Mouse (Mus musculus) lung, embryonic 16.5 days (tissue): ENCODE data around the gene Evi2. TPM values are rescaled to one million over a fixed set of nuclear protein-coding genes. Genes with fewer than 3 reads are reported as not detected.

Experiments
- ATAC-seq: fragments of 200-750 bp; cut with Nextera tagmentation; 2 replicates; pipeline ENCODE4 v1.8.0; 2017; ENCODE audit warnings: low read depth, mild to moderate bottlenecking, moderate library complexity
- H3K27ac ChIP-seq: fragments of 300-500 bp; sonication (generic); 2 replicates; pipeline ENCODE4 v1.5.1; 2014; ENCODE audit warnings: mild to moderate bottlenecking, control low read depth, low read length
- H3K27me3 ChIP-seq: fragments of 300-500 bp; sonication (generic); 2 replicates; pipeline ENCODE4 v1.6.1; 2014; ENCODE audit warnings: low read depth, low read length, mixed read lengths; ENCODE audit not compliant: control insufficient read depth, insufficient read depth
- H3K36me3 ChIP-seq: fragments of 300-500 bp; sonication (generic); 2 replicates; pipeline ENCODE4 v1.6.1; 2014; ENCODE audit warnings: low read length; ENCODE audit not compliant: control insufficient read depth, insufficient read depth
- H3K4me1 ChIP-seq: fragments of 300-500 bp; sonication (generic); replicated peaks from 2 replicates; pipeline ENCODE4 v1.6.1; 2014; ENCODE audit warnings: low read length, mixed read lengths; ENCODE audit not compliant: control insufficient read depth, insufficient read depth
- H3K4me2 ChIP-seq: fragments of 300-500 bp; sonication (generic); 2 replicates; pipeline ENCODE4 v1.6.1; 2014; ENCODE audit warnings: low read depth, low read length, control low read depth
- H3K4me3 ChIP-seq: fragments of 300-500 bp; sonication (generic); 2 replicates; pipeline ENCODE4 v1.5.1; 2014; ENCODE audit warnings: mild to moderate bottlenecking, low read length, control low read depth
- H3K9ac ChIP-seq: fragments of 300-500 bp; sonication (generic); 2 replicates; pipeline ENCODE4 v1.6.1; 2014; ENCODE audit warnings: low read length, control low read depth
- H3K9me3 ChIP-seq: fragments of 300-500 bp; sonication (generic); 2 replicates; pipeline ENCODE4 v1.6.1; 2016; ENCODE audit warnings: low read length; ENCODE audit not compliant: control insufficient read depth
- WGBS: fragments of 180-500 bp; shearing (Covaris S2); extraction: QIAGEN DNeasy Blood & Tissue Kit; methylation state at CpG from one replicate; pipeline ENCODE4 v1.1.7; 2014; 5-methylcytosine and 5-hydroxymethylcytosine counted together
- polyA plus RNA-seq: library from polyadenylated mRNA; unstranded; fragments of >200 nt; fragmentation: Nextera tagmentation; extraction: Ambion mirVana; gene quantifications from 2 replicates; pipeline ENCODE4 v1.2.1, GENCODE M21; 2015

Evi2 gene
- polyA plus RNA-seq, 1 experiment from 2014 or later, result 0.84 TPM

DNA sequence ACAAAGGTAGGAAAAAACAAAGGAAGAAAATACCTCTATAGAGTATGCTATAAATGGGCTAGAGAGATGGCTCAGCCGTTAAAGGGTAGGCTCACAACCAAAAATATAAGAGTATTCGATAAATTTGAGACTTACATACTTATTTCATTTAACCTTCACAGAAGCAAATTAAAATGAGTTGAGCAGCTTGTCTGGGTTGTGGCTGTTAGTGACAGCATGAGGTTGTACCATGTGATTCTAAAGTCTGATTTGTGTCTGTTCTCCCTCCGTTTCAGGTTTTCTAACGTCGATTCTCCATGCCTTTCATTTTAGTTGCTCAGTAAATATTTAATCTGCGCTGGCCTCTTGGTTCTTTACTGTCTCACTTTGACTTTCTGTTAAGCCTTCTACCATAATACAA, 11.1 kb downstream of the Evi2 start:
- Histone ChIP-seq H3K36me3 (no peaks in the 10 kb centered on the region), H3K4me2 (no peak overlapping the region), H3K27me3 (no peaks in the 10 kb centered on the region), H3K4me1 (peaks cover 4% of the 10 kb centered on the region; the same call in 1 of the 2 replicates), H3K4me3 (no peak overlapping the region), H3K9me3 (no peaks in the 10 kb centered on the region), H3K9ac (no peak overlapping the region), H3K27ac (no peak overlapping the region)
- WGBS, result 73% methylated on average over 6 of the region's 6 CpGs
- no peak for ATAC-seq

DNA sequence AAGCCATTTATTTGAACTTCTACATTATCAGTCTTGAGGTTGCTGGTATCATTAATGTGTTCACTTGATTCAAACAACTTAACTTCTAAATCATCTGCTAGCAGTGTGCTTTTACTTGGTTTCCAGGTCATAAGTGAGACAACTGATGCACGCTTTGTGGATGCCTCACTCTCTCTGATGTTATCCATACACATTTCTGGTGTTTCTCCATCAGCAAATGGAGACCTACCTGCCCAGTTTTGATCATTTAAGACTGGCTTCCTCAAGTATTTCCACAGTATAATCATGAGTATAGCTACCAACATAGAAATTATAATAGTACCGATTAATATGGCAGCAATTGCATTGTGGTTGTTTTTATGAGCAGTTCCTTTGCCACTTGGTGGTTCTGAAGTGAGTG, 14.6 kb downstream of the Evi2 start:
- WGBS, result 98% methylated on average over 2 of the region's 2 CpGs
- Histone ChIP-seq H3K4me1 (peaks cover 4% of the 10 kb centered on the region; the same call in 1 of the 2 replicates), H3K27me3 (no peaks in the 10 kb centered on the region), H3K9ac (no peak overlapping the region), H3K9me3 (no peaks in the 10 kb centered on the region), H3K4me2 (no peak overlapping the region), H3K4me3 (no peak overlapping the region), H3K27ac (no peak overlapping the region), H3K36me3 (no peaks in the 10 kb centered on the region)
- ATAC-seq, result no peak

DNA sequence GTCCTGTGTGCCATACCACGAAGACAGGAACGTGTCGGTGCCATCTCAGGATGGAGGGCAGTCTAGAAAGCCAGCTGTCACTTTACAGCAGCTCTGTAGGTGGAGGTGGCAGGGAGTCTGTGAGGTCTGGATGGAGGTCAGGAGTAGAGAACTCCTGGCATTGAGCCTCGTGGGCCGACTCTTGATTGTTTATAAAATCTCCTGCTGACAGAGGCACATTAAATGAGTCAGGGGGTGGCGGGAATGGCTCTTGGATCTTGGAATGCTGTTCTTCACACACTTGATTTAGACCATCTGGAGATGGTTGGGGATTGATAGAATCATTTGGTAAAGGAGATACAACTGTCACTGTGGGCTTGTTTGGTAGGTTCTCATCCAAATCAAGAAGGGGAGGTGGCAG, 15.1 kb downstream of the Evi2 start:
- no peaks in the 10 kb centered on the region for H3K27me3 ChIP-seq
- no peak overlapping the region for H3K4me3 ChIP-seq
- no peaks in the 10 kb centered on the region for H3K36me3 ChIP-seq
- 45% methylated on average over 6 of the region's 6 CpGs for WGBS
- H3K9ac ChIP-seq, result no peak overlapping the region
- no peaks in the 10 kb centered on the region for H3K9me3 ChIP-seq
- H3K4me2 ChIP-seq, result no peak overlapping the region
- no peak overlapping the region for H3K27ac ChIP-seq
- ATAC-seq, result no peak
- peaks cover 4% of the 10 kb centered on the region; the same call in 1 of the 2 replicates for H3K4me1 ChIP-seq

DNA sequence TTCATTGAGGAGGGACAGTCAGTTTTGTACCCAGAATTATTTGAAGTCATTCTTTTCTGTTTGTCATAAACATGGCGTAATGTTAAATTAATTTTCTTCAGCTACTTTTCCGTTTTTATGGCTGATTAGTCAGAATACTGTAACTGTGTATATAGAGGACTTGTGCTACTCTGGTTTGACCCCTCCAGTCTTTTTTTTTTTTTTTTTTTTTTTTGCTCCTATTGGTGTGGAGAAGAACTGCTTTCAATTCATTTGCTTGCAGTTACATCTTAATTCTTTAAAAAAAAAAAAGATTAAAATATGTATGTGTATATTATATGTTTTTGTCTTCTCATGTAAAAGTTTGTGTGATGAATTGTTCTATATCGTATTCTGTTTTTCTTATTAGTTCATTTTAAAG, 18.4 kb downstream of the Evi2 start:
- no peak overlapping the region for H3K27ac ChIP-seq
- ATAC-seq, result no peak
- no peak overlapping the region for H3K9ac ChIP-seq
- no peaks in the 10 kb centered on the region for H3K27me3 ChIP-seq
- H3K4me2 ChIP-seq, result no peak overlapping the region
- WGBS, result 84% methylated on average over 3 of the region's 3 CpGs
- H3K9me3 ChIP-seq, result no peaks in the 10 kb centered on the region
- no peaks in the 10 kb centered on the region for H3K36me3 ChIP-seq
- no peak overlapping the region for H3K4me3 ChIP-seq
- peaks cover 4% of the 10 kb centered on the region; the same call in 1 of the 2 replicates for H3K4me1 ChIP-seq

DNA sequence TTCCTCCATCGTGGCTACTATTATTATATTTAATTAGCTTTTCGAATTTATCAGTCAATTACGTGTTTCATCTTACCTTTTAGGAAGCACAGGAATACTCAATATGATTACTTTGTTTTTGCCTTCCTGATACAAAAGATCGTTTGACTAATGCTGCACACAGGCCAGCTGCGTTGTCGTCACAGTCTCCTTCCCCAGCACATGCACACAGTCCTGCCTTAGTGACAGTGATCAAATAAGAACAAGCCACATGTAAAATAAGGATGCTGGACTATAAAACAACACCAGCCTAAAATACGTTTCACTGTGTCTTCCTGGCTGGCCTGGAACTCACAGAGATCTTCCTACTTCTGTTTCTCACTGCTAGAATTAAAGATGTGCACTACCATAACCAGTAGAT, 25.9 kb downstream of the Evi2 start:
- Histone ChIP-seq H3K9ac (no peak overlapping the region), H3K36me3 (no peaks in the 10 kb centered on the region), H3K4me1 (no peaks in the 10 kb centered on the region), H3K27ac (no peak overlapping the region), H3K9me3 (no peaks in the 10 kb centered on the region), H3K4me3 (no peak overlapping the region), H3K27me3 (no peaks in the 10 kb centered on the region), H3K4me2 (no peak overlapping the region)
- ATAC-seq, result no peak
- WGBS, result 86% methylated on average over 7 of the region's 7 CpGs

DNA sequence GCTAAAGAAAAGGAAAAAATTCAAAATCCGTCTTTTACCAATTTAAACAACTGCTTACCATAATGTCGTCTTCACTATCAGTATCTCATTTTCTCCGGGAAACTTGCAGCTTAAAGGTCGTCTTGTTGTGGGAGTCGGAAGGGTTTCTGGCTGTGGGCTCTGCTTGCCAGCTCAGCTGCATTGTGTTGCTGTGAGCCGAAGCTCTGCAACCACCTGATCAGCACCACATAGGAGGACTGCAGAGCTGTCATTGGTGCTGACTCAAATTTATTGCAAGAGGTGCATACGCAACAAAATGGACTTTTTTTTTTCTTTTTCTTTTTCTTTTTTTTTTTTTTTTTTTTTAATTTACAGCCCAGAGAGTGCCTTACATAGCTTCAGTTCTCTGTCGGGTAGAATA, 26.5 kb downstream of the Evi2 start, which contains the start of gene Omg:
Gene Omg, minus strand, starts transcription at position 240 of the 400 bp plus-strand sequence.
- WGBS, result 63% methylated on average over 8 of the region's 8 CpGs
- no peaks in the 10 kb centered on the region for H3K4me1 ChIP-seq
- no peak within 1 kb of the TSS for H3K9ac ChIP-seq
- no peak within 1 kb of the TSS for H3K4me3 ChIP-seq
- no peaks in the 10 kb centered on the region for H3K27me3 ChIP-seq
- no peaks in the 10 kb centered on the region for H3K9me3 ChIP-seq
- no peaks in the 10 kb centered on the region for H3K36me3 ChIP-seq
- H3K27ac ChIP-seq, result no peak within 1 kb of the TSS
- H3K4me2 ChIP-seq, result no peak within 1 kb of the TSS
- no peak for ATAC-seq

DNA sequence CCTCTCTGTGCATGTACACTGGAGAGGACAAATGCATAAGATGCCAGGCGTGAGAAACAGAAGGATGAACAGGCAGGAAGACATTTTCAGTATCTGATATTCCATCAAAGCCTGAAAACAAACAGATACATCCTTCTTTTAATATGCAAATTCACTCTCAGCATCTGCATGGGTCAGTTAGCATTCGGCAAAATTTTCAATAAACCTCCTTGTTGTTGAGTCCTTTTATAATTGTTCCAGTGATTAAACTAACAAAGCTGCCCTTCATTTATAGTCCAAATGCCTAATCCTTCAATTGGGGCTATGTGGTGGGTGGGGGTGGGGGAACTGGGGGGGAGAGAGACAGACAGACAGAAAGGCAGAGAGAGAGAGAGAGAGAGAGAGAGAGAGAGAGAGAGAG, 27.5 kb downstream of the Evi2 start:
- no peak overlapping the region for H3K27ac ChIP-seq
- no peaks in the 10 kb centered on the region for H3K27me3 ChIP-seq
- H3K9ac ChIP-seq, result no peak overlapping the region
- WGBS, result 79% methylated on average over 2 of the region's 2 CpGs
- no peaks in the 10 kb centered on the region for H3K36me3 ChIP-seq
- H3K4me3 ChIP-seq, result no peak overlapping the region
- no peaks in the 10 kb centered on the region for H3K4me1 ChIP-seq
- no peaks in the 10 kb centered on the region for H3K9me3 ChIP-seq
- H3K4me2 ChIP-seq, result no peak overlapping the region
- no peak for ATAC-seq

DNA sequence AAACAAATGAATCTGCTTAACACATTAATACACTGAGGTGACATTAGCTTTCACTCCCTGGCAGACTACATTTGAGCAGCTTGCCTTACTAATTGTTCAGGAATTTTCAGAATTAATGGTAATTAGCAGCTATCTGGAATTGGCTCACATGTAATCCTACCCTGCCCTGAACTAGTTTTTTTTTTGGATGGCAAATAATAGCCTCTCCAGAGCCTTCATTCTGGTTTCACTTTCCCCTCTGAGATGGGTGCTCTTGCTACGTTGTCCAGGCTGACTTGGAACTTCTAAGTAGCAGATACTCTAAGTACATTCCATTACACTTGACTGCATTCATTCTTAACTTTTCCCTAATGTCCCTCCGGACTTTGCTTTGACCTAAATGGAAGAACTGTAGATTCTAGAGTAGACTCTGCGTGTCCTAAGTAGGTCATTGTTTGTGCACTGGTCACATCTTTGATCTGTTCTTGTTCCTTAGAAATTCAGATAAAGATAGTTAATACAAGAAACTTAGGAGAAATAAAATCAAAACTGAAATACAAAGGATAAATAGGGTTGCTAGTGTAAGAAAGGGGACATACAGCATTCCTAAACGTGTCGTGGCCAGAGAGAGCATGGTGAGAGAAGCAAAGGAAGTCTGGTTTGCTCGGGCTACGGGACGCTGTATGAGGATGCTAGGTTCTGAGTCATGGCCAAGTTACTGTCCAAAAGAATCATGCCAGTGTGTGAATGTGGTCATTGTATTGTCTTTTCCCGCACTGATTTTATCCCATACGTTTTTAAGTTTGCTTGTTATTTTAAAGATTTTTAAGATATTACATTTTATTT, 35.2 kb downstream of the Evi2 start:
- H3K27me3 ChIP-seq, result no peaks in the 10 kb centered on the region
- peaks cover 4% of the 10 kb centered on the region; the same call in 1 of the 2 replicates for H3K4me1 ChIP-seq
- no peaks in the 10 kb centered on the region for H3K9me3 ChIP-seq
- H3K36me3 ChIP-seq, result no peaks in the 10 kb centered on the region
- H3K9ac ChIP-seq, result no peak overlapping the region
- ATAC-seq, result no peak
- H3K27ac ChIP-seq, result no peak overlapping the region
- WGBS, result 71% methylated on average over 10 of the region's 10 CpGs
- no peak overlapping the region for H3K4me3 ChIP-seq
- no peak overlapping the region for H3K4me2 ChIP-seq

DNA sequence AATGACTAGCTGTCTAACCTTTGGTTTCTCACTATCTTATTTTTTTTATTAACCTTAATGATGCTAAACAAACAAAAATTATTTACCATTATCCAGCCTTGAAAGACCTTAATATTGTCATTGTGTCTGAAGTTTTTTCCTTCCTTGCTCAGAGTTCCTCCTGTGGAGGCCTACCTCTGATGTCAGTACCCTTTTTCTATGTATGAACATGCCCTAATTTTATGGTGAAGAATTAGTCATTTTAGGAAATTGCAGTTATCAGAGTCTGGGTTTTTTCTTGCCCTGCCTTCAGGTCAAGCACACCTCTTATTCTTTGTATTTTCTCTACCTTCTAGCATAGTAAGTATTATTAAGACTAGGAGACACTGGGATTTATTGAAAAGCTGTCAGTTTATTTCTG, 45.7 kb downstream of the Evi2 start:
- no peak for ATAC-seq
- Histone ChIP-seq H3K36me3 (0 out of 2 replicates have a peak, but pooled peaks cover 6% of the 10 kb centered on the region), H3K4me2 (no peak overlapping the region), H3K27me3 (no peaks in the 10 kb centered on the region), H3K27ac (no peak overlapping the region), H3K4me1 (peaks cover 8% of the 10 kb centered on the region), H3K9me3 (no peaks in the 10 kb centered on the region), H3K4me3 (no peak overlapping the region), H3K9ac (no peak overlapping the region)
